In the genomic region with DNA sequence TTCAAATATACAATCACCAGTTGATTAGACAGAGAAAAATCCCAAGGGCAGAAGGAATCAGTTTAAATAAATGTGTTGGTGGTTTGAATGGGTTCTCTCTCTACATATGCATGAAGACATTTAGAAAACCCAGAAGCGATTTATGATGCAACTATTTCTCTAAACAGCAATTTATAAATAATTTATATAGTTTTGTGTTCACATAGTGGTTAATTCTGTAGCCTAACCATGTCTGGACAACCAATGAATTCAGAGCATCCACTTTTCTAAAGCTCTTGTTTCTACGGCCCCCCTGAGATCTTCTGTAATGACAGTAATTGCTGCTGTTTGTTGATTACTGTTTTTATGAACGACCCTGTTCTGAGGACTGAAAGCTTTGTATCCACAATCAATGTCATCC, we compare ENCODE assay signal across 32 mouse cellular contexts.
"Had no signal": no experiment of that assay in that cellular context is flagged by ENCODE, and none has a peak within 500 bp of the region (broad histone marks: within the 10 kb centered on the region; RNA-seq: fewer than 3 reads in every experiment).

No protein-coding gene starts in this region.

- H3K4me1 ChIP-seq: limb, embryonic 10.5 days; limb, embryonic 12.5 days; limb, embryonic 13.5 days; limb, embryonic 15.5 days; liver, embryonic 12.5 days; liver, embryonic 13.5 days; liver, embryonic 15.5 days; lung, embryonic 15.5 days; megakaryocyte, embryonic 14.5 days; midbrain, embryonic 10.5 days; midbrain, embryonic 12.5 days; midbrain, embryonic 13.5 days; midbrain, embryonic 15.5 days had no signal

- H3K27ac ChIP-seq: left cerebral cortex, adult 2 months; limb, embryonic 10.5 days; limb, embryonic 12.5 days; limb, embryonic 13.5 days; limb, embryonic 15.5 days; liver, embryonic 12.5 days; liver, embryonic 13.5 days; liver, embryonic 14.5 days; liver, embryonic 15.5 days; lung, embryonic 15.5 days; macrophage; midbrain, embryonic 10.5 days; midbrain, embryonic 12.5 days; midbrain, embryonic 13.5 days; midbrain, embryonic 15.5 days had no signal

- H3K36me3 ChIP-seq: limb, embryonic 10.5 days; limb, embryonic 12.5 days; limb, embryonic 13.5 days; limb, embryonic 15.5 days; liver, embryonic 12.5 days; liver, embryonic 13.5 days; liver, embryonic 15.5 days; lung, embryonic 15.5 days; midbrain, embryonic 10.5 days; midbrain, embryonic 12.5 days; midbrain, embryonic 13.5 days; midbrain, embryonic 15.5 days had no signal

- H3K9me3 ChIP-seq: limb, embryonic 10.5 days; limb, embryonic 12.5 days; limb, embryonic 13.5 days; limb, embryonic 15.5 days; liver, embryonic 12.5 days; liver, embryonic 13.5 days; liver, embryonic 15.5 days; lung, embryonic 15.5 days; midbrain, embryonic 10.5 days; midbrain, embryonic 12.5 days; midbrain, embryonic 13.5 days; midbrain, embryonic 15.5 days had no signal

- DNase-seq: left cerebral cortex, postnatal 4 days; liver; liver, embryonic 13.5 days; liver, postnatal 0 days; lung, adult 18-20 months; lung, adult 2 months; lung, embryonic 14.5 days; lung, postnatal 10 days; lung, postnatal 14 days; lung, postnatal 36 days; lung, postnatal 4 days; midbrain, embryonic 14.5 days had no signal

- H3K4me2 ChIP-seq: limb, embryonic 12.5 days; limb, embryonic 13.5 days; limb, embryonic 15.5 days; liver, embryonic 11.5 days; liver, embryonic 12.5 days; liver, embryonic 13.5 days; liver, embryonic 15.5 days; lung, embryonic 14.5 days; lung, embryonic 15.5 days; midbrain, embryonic 11.5 days; midbrain, embryonic 12.5 days; midbrain, embryonic 13.5 days; midbrain, embryonic 15.5 days had no signal

- H3K4me3 ChIP-seq: left cerebral cortex, adult 2 months; limb, embryonic 10.5 days; limb, embryonic 12.5 days; limb, embryonic 13.5 days; limb, embryonic 15.5 days; liver, embryonic 12.5 days; liver, embryonic 13.5 days; liver, embryonic 15.5 days; lung, embryonic 15.5 days; megakaryocyte, embryonic 14.5 days; midbrain, embryonic 10.5 days; midbrain, embryonic 12.5 days; midbrain, embryonic 13.5 days; midbrain, embryonic 15.5 days; myocyte had no signal

- ATAC-seq: liver, embryonic 12.5 days; liver, postnatal 0 days; lung, postnatal 0 days; midbrain, embryonic 13.5 days; midbrain, embryonic 15.5 days; midbrain, embryonic 16.5 days had no signal

- H3K27me3 ChIP-seq: limb, embryonic 12.5 days; limb, embryonic 13.5 days; limb, embryonic 15.5 days; liver, embryonic 12.5 days; liver, embryonic 13.5 days; liver, embryonic 15.5 days; lung, embryonic 15.5 days; megakaryocyte, embryonic 14.5 days; midbrain, embryonic 12.5 days; midbrain, embryonic 13.5 days; midbrain, embryonic 15.5 days had no signal

- H3K9ac ChIP-seq: limb, embryonic 12.5 days; limb, embryonic 13.5 days; limb, embryonic 15.5 days; liver, embryonic 12.5 days; liver, embryonic 13.5 days; liver, embryonic 14.5 days; liver, embryonic 15.5 days; liver, postnatal 0 days; lung, embryonic 14.5 days; lung, embryonic 15.5 days; midbrain, embryonic 12.5 days; midbrain, embryonic 13.5 days; midbrain, embryonic 15.5 days had no signal
